Mouse (Mus musculus) 416B (cell line): ENCODE data around the gene Gm6902.
"Not testable (repeated sequence)": the region's sequence is repeated elsewhere in the genome, so short reads cannot be mapped to it uniquely, and the experiment has no call there.

Experiments
- DNase-seq: peaks from one replicate; pipeline ENCODE4 v3.0.0; 2011; ENCODE audit warnings: low read depth

The Gm6902 gene

GRCm38 (mm10) chr7:23278800-23279199 is at the start of gene Gm6902:
Gene Gm6902, minus strand, starts transcription at chr7:23278900.
- not testable (repeated sequence) for DNase-seq

- not testable (repeated sequence) for DNase-seq
These were observed 22.2 kb upstream of the Gm6902 start, which contains the start of gene Nlrp4e for GRCm38 (mm10) chr7:23300892-23301291. Gene Nlrp4e, plus strand, starts transcription at chr7:23301192.

- DNase-seq: not testable (repeated sequence)
These were observed 27.1 kb downstream of the Gm6902 start, which contains the start of gene Vmn1r166 for GRCm38 (mm10) chr7:23251582-23251981. Gene Vmn1r166, minus strand, starts transcription at chr7:23251682.
